Mouse (Mus musculus): Measurements from ENCODE around the gene Dock7. TPM values are rescaled to one million over a fixed set of nuclear protein-coding genes. Genes with fewer than 3 reads are reported as not detected.

Dock7 gene
- total and polyA plus RNA-seq, 2 experiments from 2014 or later, result 36.8 to 82.3 TPM

DNA sequence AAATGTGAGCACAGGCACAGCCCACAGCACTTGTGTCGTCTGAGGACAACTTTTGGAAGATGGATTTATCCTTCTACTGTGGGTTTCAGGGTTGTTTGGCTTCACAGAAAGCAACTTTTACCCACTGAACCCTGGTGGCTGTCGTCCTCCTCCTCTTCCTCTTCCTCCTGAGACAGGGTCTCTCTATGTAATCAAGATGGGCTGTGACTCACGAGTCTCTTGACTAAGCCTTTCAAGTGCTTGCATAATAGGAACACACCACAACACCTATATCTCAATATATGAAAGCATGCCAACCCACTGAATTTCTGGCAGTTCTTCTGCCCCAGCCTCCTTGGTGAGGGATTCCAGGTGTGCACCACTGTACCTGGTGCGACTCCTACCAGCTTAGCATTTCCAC is 199.8 kb downstream of the Dock7 start:
- ATAC-seq (ENCODE audit: low FRiP score), result no peak
- Histone ChIP-seq H3K4me2 (ENCODE audit: low read depth, low read length, poor library complexity, severe bottlenecking) (no peak overlapping the region), H3K36me3 (ENCODE audit: insufficient read depth, low read length) (no peaks in the 10 kb centered on the region), H3K9me3 (ENCODE audit: low read length) (no peaks in the 10 kb centered on the region), H3K27ac (ENCODE audit: low read depth, low read length) (no peak overlapping the region), H3K9ac (replicated peaks; ENCODE audit: low read length, poor library complexity, severe bottlenecking) (no peak overlapping the region), H3K4me3 (ENCODE audit: low read depth, low read length) (no peak overlapping the region), H3K4me1 (ENCODE audit: insufficient read depth, low read length) (peaks cover 4% of the 10 kb centered on the region; the same call in 1 of the 2 replicates), H3K27me3 (ENCODE audit: insufficient read depth, low read length) (no peaks in the 10 kb centered on the region)
- no peak for TF ChIP-seq CTCF (IDR thresholded peaks at IDR 0.05)
- no peak for DNase-seq (ENCODE audit: low spot score)
- 91% methylated on average over 4 of the region's 4 CpGs for WGBS

DNA sequence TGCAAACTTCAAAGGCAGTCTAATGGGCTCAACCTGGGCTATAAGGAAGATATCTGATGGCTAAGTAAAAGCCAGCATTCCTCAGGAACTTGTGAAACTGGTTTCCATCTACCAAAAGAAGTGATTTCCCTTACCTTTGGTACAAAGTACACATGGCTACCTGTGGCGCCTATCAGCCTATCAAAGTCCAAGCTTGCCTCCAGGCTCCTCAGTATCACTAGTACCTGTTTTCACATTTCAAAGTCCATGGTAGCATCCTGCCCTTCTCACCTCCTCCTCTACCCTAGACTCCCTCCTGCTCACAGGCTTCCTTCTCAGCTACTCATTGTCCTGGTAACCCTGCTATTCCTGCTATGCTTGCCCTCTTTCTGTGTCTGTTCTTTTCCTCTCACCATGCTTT is 202.5 kb downstream of the Dock7 start:
- no peak overlapping the region for H3K9ac ChIP-seq (replicated peaks; ENCODE audit: low read length, poor library complexity, severe bottlenecking)
- ATAC-seq (ENCODE audit: low FRiP score) (no peak), DNase-seq (ENCODE audit: low spot score) (no peak)
- peaks cover 4% of the 10 kb centered on the region; the same call in 1 of the 2 replicates for H3K4me1 ChIP-seq (ENCODE audit: insufficient read depth, low read length)
- no peak overlapping the region for H3K4me3 ChIP-seq (ENCODE audit: low read depth, low read length)
- no peak overlapping the region for H3K27ac ChIP-seq (ENCODE audit: low read depth, low read length)
- no peaks in the 10 kb centered on the region for H3K9me3 ChIP-seq (ENCODE audit: low read length)
- H3K27me3 ChIP-seq (ENCODE audit: insufficient read depth, low read length), result no peaks in the 10 kb centered on the region
- WGBS, result 91% methylated on average over 1 of the region's 1 CpGs
- no peaks in the 10 kb centered on the region for H3K36me3 ChIP-seq (ENCODE audit: insufficient read depth, low read length)
- TF ChIP-seq CTCF (IDR thresholded peaks at IDR 0.05), result no peak
- no peak overlapping the region for H3K4me2 ChIP-seq (ENCODE audit: low read depth, low read length, poor library complexity, severe bottlenecking)

DNA sequence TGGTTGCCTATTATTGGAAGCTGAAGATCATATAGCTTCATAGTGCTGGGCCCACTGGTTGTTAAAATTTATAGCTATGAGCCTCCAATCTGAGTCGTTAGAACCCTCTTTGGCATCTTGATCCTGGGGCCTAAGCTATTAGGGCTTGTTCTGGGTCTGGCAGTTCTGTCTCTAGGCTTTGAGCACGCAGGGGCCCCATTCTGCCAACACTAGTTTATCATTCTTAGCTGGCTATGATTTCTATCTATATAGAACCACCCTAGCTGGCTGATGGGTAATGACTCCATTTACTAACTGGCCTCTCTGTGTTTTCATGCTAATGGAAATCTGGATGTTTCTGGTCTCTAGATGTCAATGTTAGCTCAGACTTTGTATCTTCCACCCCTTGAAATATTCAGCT is 203.0 kb downstream of the Dock7 start:
- H3K9ac ChIP-seq (replicated peaks; ENCODE audit: low read length, poor library complexity, severe bottlenecking), result no peak overlapping the region
- H3K27me3 ChIP-seq (ENCODE audit: insufficient read depth, low read length), result no peaks in the 10 kb centered on the region
- H3K4me3 ChIP-seq (ENCODE audit: low read depth, low read length), result no peak overlapping the region
- H3K4me2 ChIP-seq (ENCODE audit: low read depth, low read length, poor library complexity, severe bottlenecking), result no peak overlapping the region
- H3K36me3 ChIP-seq (ENCODE audit: insufficient read depth, low read length), result no peaks in the 10 kb centered on the region
- DNase-seq (ENCODE audit: low spot score) (no peak), ATAC-seq (ENCODE audit: low FRiP score) (no peak)
- H3K9me3 ChIP-seq (ENCODE audit: low read length), result no peaks in the 10 kb centered on the region
- 81% methylated on average over 2 of the region's 2 CpGs for WGBS
- H3K4me1 ChIP-seq (ENCODE audit: insufficient read depth, low read length), result peaks cover 4% of the 10 kb centered on the region; the same call in 1 of the 2 replicates
- no peak for TF ChIP-seq CTCF (IDR thresholded peaks at IDR 0.05)
- no peak overlapping the region for H3K27ac ChIP-seq (ENCODE audit: low read depth, low read length)

DNA sequence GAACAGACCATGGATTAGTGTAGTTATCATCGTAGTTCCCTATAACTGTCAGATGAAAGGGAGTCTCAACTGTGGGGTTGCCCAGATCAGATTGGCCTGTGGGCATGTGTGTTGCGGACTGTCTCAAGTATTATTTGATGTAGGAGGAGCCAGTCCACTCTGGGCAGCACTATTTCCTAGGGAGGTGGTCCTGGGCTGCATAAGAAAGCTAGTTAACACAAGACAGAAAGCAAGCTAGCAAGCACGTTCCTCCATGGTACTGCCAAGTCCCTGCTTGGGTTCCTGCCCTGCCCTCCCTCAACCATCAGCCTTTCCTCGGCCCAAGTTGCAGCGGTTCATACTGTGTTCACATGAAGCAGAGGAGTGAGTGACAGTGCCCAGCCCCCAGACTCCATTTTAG is 210.5 kb downstream of the Dock7 start:
- Histone ChIP-seq H3K4me2 (ENCODE audit: low read depth, low read length, poor library complexity, severe bottlenecking) (no peak overlapping the region), H3K27me3 (ENCODE audit: insufficient read depth, low read length) (no peaks in the 10 kb centered on the region), H3K9ac (replicated peaks; ENCODE audit: low read length, poor library complexity, severe bottlenecking) (no peak overlapping the region), H3K4me3 (ENCODE audit: low read depth, low read length) (no peak overlapping the region), H3K27ac (ENCODE audit: low read depth, low read length) (no peak overlapping the region), H3K9me3 (ENCODE audit: low read length) (no peaks in the 10 kb centered on the region), H3K4me1 (ENCODE audit: insufficient read depth, low read length) (no peaks in the 10 kb centered on the region), H3K36me3 (ENCODE audit: insufficient read depth, low read length) (no peaks in the 10 kb centered on the region)
- no peak for DNase-seq (ENCODE audit: low spot score)
- WGBS, result 89% methylated on average over 5 of the region's 5 CpGs
- TF ChIP-seq CTCF (IDR thresholded peaks at IDR 0.05), result no peak
- no peak for ATAC-seq (ENCODE audit: low FRiP score)

DNA sequence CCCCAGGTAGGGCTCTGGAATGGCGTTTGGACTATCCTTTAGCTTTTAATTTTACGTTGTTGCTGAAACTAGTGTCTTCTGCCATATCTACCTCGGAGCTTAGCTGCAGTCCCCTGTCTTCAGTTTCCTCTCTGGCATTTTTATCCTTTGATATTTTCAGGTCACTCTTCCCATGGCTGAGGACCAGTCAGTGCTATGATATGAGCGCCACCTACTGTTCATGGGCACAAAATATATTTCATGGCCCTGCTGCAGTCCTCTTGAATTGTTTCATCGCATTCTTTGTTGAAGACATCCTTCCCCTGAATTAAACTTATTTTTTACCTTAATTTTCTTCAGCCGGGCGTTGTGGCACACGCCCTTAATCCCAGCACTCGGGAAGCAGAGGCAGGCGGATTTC is 233.6 kb downstream of the Dock7 start:
- ATAC-seq (ENCODE audit: low FRiP score) (peak; percentile 73; the same call in 1 of the 2 replicates), DNase-seq (ENCODE audit: low spot score) (peak; percentile 85)
- H3K9ac ChIP-seq (replicated peaks; ENCODE audit: low read length, poor library complexity, severe bottlenecking), result no peak overlapping the region
- H3K36me3 ChIP-seq (ENCODE audit: insufficient read depth, low read length), result no peaks in the 10 kb centered on the region
- no peak overlapping the region for H3K4me3 ChIP-seq (ENCODE audit: low read depth, low read length)
- TF ChIP-seq CTCF (IDR thresholded peaks at IDR 0.05), result peak; percentile 86
- H3K27ac ChIP-seq (ENCODE audit: low read depth, low read length), result no peak overlapping the region
- H3K4me2 ChIP-seq (ENCODE audit: low read depth, low read length, poor library complexity, severe bottlenecking), result no peak overlapping the region
- H3K4me1 ChIP-seq (ENCODE audit: insufficient read depth, low read length), result no peaks in the 10 kb centered on the region
- H3K9me3 ChIP-seq (ENCODE audit: low read length), result no peaks in the 10 kb centered on the region
- H3K27me3 ChIP-seq (ENCODE audit: insufficient read depth, low read length), result no peaks in the 10 kb centered on the region
- 22% methylated on average over 10 of the region's 10 CpGs for WGBS

Other genes with a start within 250 kb of the Dock7 start
- 10.6 and 13.0 TPM in 2 replicates for gene Usp1, start 197.1 kb downstream of the Dock7 start, total RNA-seq (2014; rRNA removed)
- gene Usp1, start 197.1 kb downstream of the Dock7 start, polyA plus RNA-seq (2015; fragmentation: Nextera tagmentation; extraction: Ambion mirVana), result 19.4 and 22.5 TPM in 2 replicates
- not detected in 2 replicates for gene Angptl3, start 90.0 kb downstream of the Dock7 start, total RNA-seq (2014; rRNA removed)
- 0.54 and 1.2 TPM in 2 replicates for gene Angptl3, start 90.0 kb downstream of the Dock7 start, polyA plus RNA-seq (2015; fragmentation: Nextera tagmentation; extraction: Ambion mirVana)
- 8.7 and 13.9 TPM in 2 replicates for gene Atg4c, start 73.0 kb upstream of the Dock7 start, total RNA-seq (2014; rRNA removed)
- gene Atg4c, start 73.0 kb upstream of the Dock7 start, polyA plus RNA-seq (2015; fragmentation: Nextera tagmentation; extraction: Ambion mirVana), result 15.8 and 16.0 TPM in 2 replicates
- not detected in 2 replicates for gene Gm12689, start 175.0 kb upstream of the Dock7 start, total RNA-seq (2014; rRNA removed)
- 0.20 and 0.37 TPM in 2 replicates for gene Gm12689, start 175.0 kb upstream of the Dock7 start, polyA plus RNA-seq (2015; fragmentation: Nextera tagmentation; extraction: Ambion mirVana)

Measured in midbrain, postnatal 0 days (tissue).